Mouse (Mus musculus): ENCODE data around the gene Zfp91. TPM values are rescaled to one million over a fixed set of nuclear protein-coding genes. Genes with fewer than 3 reads are reported as not detected.

Gene Zfp91
- total and polyA plus RNA-seq, 3 experiments: 19.3 to 46.4 (median 44.8) TPM

DNA sequence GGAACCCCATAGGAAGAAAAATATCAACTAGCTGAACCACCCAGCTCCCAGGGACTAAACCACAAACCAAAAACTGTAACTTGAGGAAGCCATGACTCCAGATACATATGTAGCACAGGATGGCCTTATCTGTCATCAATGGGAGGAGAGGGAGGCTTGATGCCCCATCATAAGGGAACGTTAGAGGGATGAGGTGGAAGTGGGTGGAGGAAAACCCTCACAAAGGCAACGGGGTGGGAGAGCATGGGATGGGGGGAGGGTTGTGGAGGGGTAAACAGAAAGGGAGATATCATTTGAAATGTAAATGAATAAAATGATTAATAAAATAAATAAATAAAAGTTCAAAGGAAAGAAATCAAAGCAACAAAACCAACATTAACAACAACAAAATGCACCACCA is 75.5 kb downstream of the Zfp91 start:
- dilution Hi-C loops (cut with MboI; ENCODE audit: extremely low pct_ligation_motif_present, extremely low pct_unique_long_range_greater_than_20kb, low sequenced_read_pairs): no loop called here
- TF ChIP-seq GABPA (IDR thresholded peaks at IDR 0.05; ENCODE audit: insufficient replicate concordance, low read depth, low read length) (no peak), ZNF384 (IDR thresholded peaks at IDR 0.05; ENCODE audit: low read depth, low read length) (no peak), USF1 (IDR thresholded peaks at IDR 0.05; ENCODE audit: low read depth, low read length) (no peak), EP300 (IDR thresholded peaks at IDR 0.05; ENCODE audit: low read length) (no peak), BHLHE40 (IDR thresholded peaks at IDR 0.05; ENCODE audit: low read depth, low read length) (no peak), POLR2A (IDR thresholded peaks at IDR 0.05; ENCODE audit: low read depth, low read length) (no peak), IRF4 (IDR thresholded peaks at IDR 0.05; ENCODE audit: low read depth, low read length) (no peak), KAT2A (IDR thresholded peaks at IDR 0.05; ENCODE audit: insufficient replicate concordance, low read length) (no peak), TCF12 (IDR thresholded peaks at IDR 0.05; ENCODE audit: low read depth, low read length) (no peak)
- H3K27me3 ChIP-seq (replicated peaks): no peaks in the 10 kb centered on the region

DNA sequence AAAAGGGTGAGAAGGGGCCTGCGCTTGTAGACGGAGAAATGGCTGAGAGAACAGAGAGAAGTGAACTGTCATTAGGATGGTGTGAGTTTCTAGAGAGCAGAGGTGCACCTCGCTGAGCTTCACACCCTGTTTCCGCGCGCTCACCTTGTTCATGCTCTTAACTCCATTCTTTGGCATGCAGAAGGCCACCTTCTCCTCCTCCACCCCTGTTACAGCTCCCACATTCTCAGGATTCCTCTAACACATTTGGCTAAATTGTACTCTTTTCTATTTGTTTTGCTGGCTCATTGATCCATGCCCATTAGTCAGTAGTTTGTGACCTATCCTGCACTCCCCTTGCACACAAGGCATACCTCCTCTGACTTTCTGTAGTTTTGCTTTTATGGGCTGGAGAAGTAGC is 76.7 kb downstream of the Zfp91 start:
- dilution Hi-C loops (cut with MboI; ENCODE audit: extremely low pct_ligation_motif_present, extremely low pct_unique_long_range_greater_than_20kb, low sequenced_read_pairs) (no loop called here), in situ Hi-C loops (cut with MboI; ENCODE audit: low pct_ligation_motif_present, low pct_unique_long_range_greater_than_20kb, low sequenced_read_pairs) (no loop called here)

More for the DNA sequence above, 75.5 kb downstream of the Zfp91 start:
- H3K9me3 ChIP-seq (replicated peaks; ENCODE audit: low read length): no peaks in the 10 kb centered on the region
- no peak for DNase-seq (ENCODE audit: extremely low read depth)
- H3K4me3 ChIP-seq (replicated peaks in 1 of 3; ENCODE audit: low read depth in 2 of 3, low read length in 2 of 3, poor library complexity in 1 of 3): no peak overlapping the region
- H3K4me2 ChIP-seq (ENCODE audit: insufficient read depth, low read depth, poor library complexity, severe bottlenecking): no peak overlapping the region
- H3K4me1 ChIP-seq (ENCODE audit: control insufficient read depth in 1 of 2, insufficient read depth in 2 of 2): no peaks in the 10 kb centered on the region
- in situ Hi-C loops (cut with MboI; ENCODE audit: low pct_ligation_motif_present, low pct_unique_long_range_greater_than_20kb, low sequenced_read_pairs): no loop called here
- no peaks in the 10 kb centered on the region for H3K79me2 ChIP-seq (replicated peaks; ENCODE audit: control insufficient read depth, extremely low read depth, insufficient read depth, poor library complexity, severe bottlenecking)
- H3K27ac ChIP-seq (ENCODE audit: insufficient read depth, low read depth): no peak overlapping the region
- no peak overlapping the region for H3K9ac ChIP-seq (ENCODE audit: insufficient read depth, low read depth)
- no peaks in the 10 kb centered on the region for H3K36me3 ChIP-seq (replicated peaks in 1 of 2; ENCODE audit: control insufficient read depth in 1 of 2, insufficient read depth in 1 of 2, low read length in 1 of 2)

More for the DNA sequence above, 76.7 kb downstream of the Zfp91 start:
- no peak overlapping the region for H3K9ac ChIP-seq (ENCODE audit: insufficient read depth, low read depth)
- H3K9me3 ChIP-seq (replicated peaks; ENCODE audit: low read length): no peaks in the 10 kb centered on the region
- TF ChIP-seq NELFE (IDR thresholded peaks at IDR 0.05; ENCODE audit: low read depth, low read length) (no peak), KAT2A (IDR thresholded peaks at IDR 0.05; ENCODE audit: insufficient replicate concordance, low read length) (no peak), TBP (conservative IDR thresholded peaks at IDR 0.05; ENCODE audit: low read depth, low read length) (no peak), MXI1 (IDR thresholded peaks at IDR 0.05; ENCODE audit: low read depth, low read length) (no peak), BHLHE40 (IDR thresholded peaks at IDR 0.05; ENCODE audit: low read depth, low read length) (no peak), ZMIZ1 (IDR thresholded peaks at IDR 0.05; ENCODE audit: low read depth, low read length) (no peak), POLR2AphosphoS2 (IDR thresholded peaks at IDR 0.05; ENCODE audit: low read depth, low read length) (no peak), ZNF384 (IDR thresholded peaks at IDR 0.05; ENCODE audit: low read depth, low read length) (no peak), JUN (IDR thresholded peaks at IDR 0.05; ENCODE audit: insufficient read depth, low read depth, low read length) (no peak)
- H3K27ac ChIP-seq (ENCODE audit: insufficient read depth, low read depth): no peak overlapping the region
- H3K27me3 ChIP-seq (replicated peaks): no peaks in the 10 kb centered on the region
- no peak overlapping the region for H3K4me3 ChIP-seq (replicated peaks in 1 of 3; ENCODE audit: low read depth in 2 of 3, low read length in 2 of 3, poor library complexity in 1 of 3)
- no peaks in the 10 kb centered on the region for H3K79me2 ChIP-seq (replicated peaks; ENCODE audit: control insufficient read depth, extremely low read depth, insufficient read depth, poor library complexity, severe bottlenecking)
- no peak for DNase-seq (ENCODE audit: extremely low read depth)
- no peaks in the 10 kb centered on the region for H3K4me1 ChIP-seq (ENCODE audit: control insufficient read depth in 1 of 2, insufficient read depth in 2 of 2)
- no peak overlapping the region for H3K4me2 ChIP-seq (ENCODE audit: insufficient read depth, low read depth, poor library complexity, severe bottlenecking)
- no peaks in the 10 kb centered on the region for H3K36me3 ChIP-seq (replicated peaks in 1 of 2; ENCODE audit: control insufficient read depth in 1 of 2, insufficient read depth in 1 of 2, low read length in 1 of 2)

Other genes with a start within 250 kb of the Zfp91 start
- 0.13 and 0.17 TPM in 2 replicates for gene Gm4952, start 196.2 kb downstream of the Zfp91 start, total RNA-seq (2012; rRNA removed)
- 0.26 TPM in 1 of 2 replicates, not detected in the other for gene Gm4952, start 196.2 kb downstream of the Zfp91 start, total RNA-seq (2014; rRNA removed)
- gene Gm4952, start 196.2 kb downstream of the Zfp91 start, polyA plus RNA-seq (2012; ENCODE audit: insufficient read length, low read depth): not detected in 2 replicates
- gene Glyat, start 162.8 kb downstream of the Zfp91 start, total RNA-seq (2012; rRNA removed): not detected in 2 replicates
- not detected in 2 replicates for gene Glyat, start 162.8 kb downstream of the Zfp91 start, total RNA-seq (2014; rRNA removed)
- not detected in 2 replicates for gene Glyat, start 162.8 kb downstream of the Zfp91 start, polyA plus RNA-seq (2012; ENCODE audit: insufficient read length, low read depth)
- gene Olfr1442, start 125.7 kb downstream of the Zfp91 start, total RNA-seq (2012; rRNA removed): not detected in 2 replicates
- not detected in 2 replicates for gene Olfr1442, start 125.7 kb downstream of the Zfp91 start, total RNA-seq (2014; rRNA removed)
- gene Olfr1442, start 125.7 kb downstream of the Zfp91 start, polyA plus RNA-seq (2012; ENCODE audit: insufficient read length, low read depth): not detected in 2 replicates
- gene Olfr1443, start 118.0 kb downstream of the Zfp91 start, total RNA-seq (2012; rRNA removed): not detected in 2 replicates
- not detected in 2 replicates for gene Olfr1443, start 118.0 kb downstream of the Zfp91 start, total RNA-seq (2014; rRNA removed)
- gene Olfr1443, start 118.0 kb downstream of the Zfp91 start, polyA plus RNA-seq (2012; ENCODE audit: insufficient read length, low read depth): not detected in 2 replicates
- gene Keg1, start 100.3 kb downstream of the Zfp91 start, total RNA-seq (2012; rRNA removed): not detected in 2 replicates
- gene Keg1, start 100.3 kb downstream of the Zfp91 start, total RNA-seq (2014; rRNA removed): not detected in 2 replicates
- gene Keg1, start 100.3 kb downstream of the Zfp91 start, polyA plus RNA-seq (2012; ENCODE audit: insufficient read length, low read depth): not detected in 2 replicates
- gene Cntf, start 30.5 kb downstream of the Zfp91 start, total RNA-seq (2012; rRNA removed): 1.6 and 1.7 TPM in 2 replicates
- 2.2 and 2.4 TPM in 2 replicates for gene Cntf, start 30.5 kb downstream of the Zfp91 start, total RNA-seq (2014; rRNA removed)
- gene Cntf, start 30.5 kb downstream of the Zfp91 start, polyA plus RNA-seq (2012; ENCODE audit: insufficient read length, low read depth): 2.4 and 3.6 TPM in 2 replicates
- 39.2 and 43.0 TPM in 2 replicates for gene Lpxn, start 67 bp upstream of the Zfp91 start, total RNA-seq (2012; rRNA removed)
- gene Lpxn, start 67 bp upstream of the Zfp91 start, total RNA-seq (2014; rRNA removed): 140 and 149 TPM in 2 replicates
- gene Lpxn, start 67 bp upstream of the Zfp91 start, polyA plus RNA-seq (2012; ENCODE audit: insufficient read length, low read depth): 61.6 and 66.4 TPM in 2 replicates
- gene Gm5244, start 50.6 kb upstream of the Zfp91 start, total RNA-seq (2012; rRNA removed): not detected in 2 replicates
- not detected in 2 replicates for gene Gm5244, start 50.6 kb upstream of the Zfp91 start, total RNA-seq (2014; rRNA removed)
- gene Gm5244, start 50.6 kb upstream of the Zfp91 start, polyA plus RNA-seq (2012; ENCODE audit: insufficient read length, low read depth): not detected in 2 replicates
- gene Olfr1444, start 61.2 kb upstream of the Zfp91 start, total RNA-seq (2012; rRNA removed): not detected in 2 replicates
- gene Olfr1444, start 61.2 kb upstream of the Zfp91 start, total RNA-seq (2014; rRNA removed): not detected in 2 replicates
- gene Olfr1444, start 61.2 kb upstream of the Zfp91 start, polyA plus RNA-seq (2012; ENCODE audit: insufficient read length, low read depth): not detected in 2 replicates
- not detected in 2 replicates for gene Olfr1445, start 87.7 kb upstream of the Zfp91 start, total RNA-seq (2012; rRNA removed)
- not detected in 2 replicates for gene Olfr1445, start 87.7 kb upstream of the Zfp91 start, total RNA-seq (2014; rRNA removed)
- not detected in 2 replicates for gene Olfr1445, start 87.7 kb upstream of the Zfp91 start, polyA plus RNA-seq (2012; ENCODE audit: insufficient read length, low read depth)
- not detected in 2 replicates for gene Olfr1446, start 97.4 kb upstream of the Zfp91 start, total RNA-seq (2012; rRNA removed)
- gene Olfr1446, start 97.4 kb upstream of the Zfp91 start, total RNA-seq (2014; rRNA removed): not detected in 2 replicates
- gene Olfr1446, start 97.4 kb upstream of the Zfp91 start, polyA plus RNA-seq (2012; ENCODE audit: insufficient read length, low read depth): not detected in 2 replicates
- not detected in 2 replicates for gene Olfr1447, start 107.6 kb upstream of the Zfp91 start, total RNA-seq (2012; rRNA removed)
- not detected in 2 replicates for gene Olfr1447, start 107.6 kb upstream of the Zfp91 start, total RNA-seq (2014; rRNA removed)
- gene Olfr1447, start 107.6 kb upstream of the Zfp91 start, polyA plus RNA-seq (2012; ENCODE audit: insufficient read length, low read depth): not detected in 2 replicates
- gene Olfr1448, start 128.3 kb upstream of the Zfp91 start, total RNA-seq (2012; rRNA removed): not detected in 2 replicates
- not detected in 2 replicates for gene Olfr1448, start 128.3 kb upstream of the Zfp91 start, total RNA-seq (2014; rRNA removed)
- gene Olfr1448, start 128.3 kb upstream of the Zfp91 start, polyA plus RNA-seq (2012; ENCODE audit: insufficient read length, low read depth): not detected in 2 replicates
- gene Olfr1449, start 134.7 kb upstream of the Zfp91 start, total RNA-seq (2012; rRNA removed): not detected in 2 replicates
- not detected in 2 replicates for gene Olfr1449, start 134.7 kb upstream of the Zfp91 start, total RNA-seq (2014; rRNA removed)
- gene Olfr1449, start 134.7 kb upstream of the Zfp91 start, polyA plus RNA-seq (2012; ENCODE audit: insufficient read length, low read depth): not detected in 2 replicates
- not detected in 2 replicates for gene Olfr1450, start 154.1 kb upstream of the Zfp91 start, total RNA-seq (2012; rRNA removed)
- not detected in 2 replicates for gene Olfr1450, start 154.1 kb upstream of the Zfp91 start, total RNA-seq (2014; rRNA removed)
- not detected in 2 replicates for gene Olfr1450, start 154.1 kb upstream of the Zfp91 start, polyA plus RNA-seq (2012; ENCODE audit: insufficient read length, low read depth)
- not detected in 2 replicates for gene Olfr1451, start 198.9 kb upstream of the Zfp91 start, total RNA-seq (2012; rRNA removed)
- gene Olfr1451, start 198.9 kb upstream of the Zfp91 start, total RNA-seq (2014; rRNA removed): not detected in 2 replicates
- gene Olfr1451, start 198.9 kb upstream of the Zfp91 start, polyA plus RNA-seq (2012; ENCODE audit: insufficient read length, low read depth): not detected in 2 replicates
- gene Olfr1453, start 232.2 kb upstream of the Zfp91 start, total RNA-seq (2012; rRNA removed): not detected in 2 replicates
- not detected in 2 replicates for gene Olfr1453, start 232.2 kb upstream of the Zfp91 start, total RNA-seq (2014; rRNA removed)
- not detected in 2 replicates for gene Olfr1453, start 232.2 kb upstream of the Zfp91 start, polyA plus RNA-seq (2012; ENCODE audit: insufficient read length, low read depth)